Mouse (Mus musculus): ENCODE data around the gene Pitpnc1.

The Pitpnc1 gene

DNA sequence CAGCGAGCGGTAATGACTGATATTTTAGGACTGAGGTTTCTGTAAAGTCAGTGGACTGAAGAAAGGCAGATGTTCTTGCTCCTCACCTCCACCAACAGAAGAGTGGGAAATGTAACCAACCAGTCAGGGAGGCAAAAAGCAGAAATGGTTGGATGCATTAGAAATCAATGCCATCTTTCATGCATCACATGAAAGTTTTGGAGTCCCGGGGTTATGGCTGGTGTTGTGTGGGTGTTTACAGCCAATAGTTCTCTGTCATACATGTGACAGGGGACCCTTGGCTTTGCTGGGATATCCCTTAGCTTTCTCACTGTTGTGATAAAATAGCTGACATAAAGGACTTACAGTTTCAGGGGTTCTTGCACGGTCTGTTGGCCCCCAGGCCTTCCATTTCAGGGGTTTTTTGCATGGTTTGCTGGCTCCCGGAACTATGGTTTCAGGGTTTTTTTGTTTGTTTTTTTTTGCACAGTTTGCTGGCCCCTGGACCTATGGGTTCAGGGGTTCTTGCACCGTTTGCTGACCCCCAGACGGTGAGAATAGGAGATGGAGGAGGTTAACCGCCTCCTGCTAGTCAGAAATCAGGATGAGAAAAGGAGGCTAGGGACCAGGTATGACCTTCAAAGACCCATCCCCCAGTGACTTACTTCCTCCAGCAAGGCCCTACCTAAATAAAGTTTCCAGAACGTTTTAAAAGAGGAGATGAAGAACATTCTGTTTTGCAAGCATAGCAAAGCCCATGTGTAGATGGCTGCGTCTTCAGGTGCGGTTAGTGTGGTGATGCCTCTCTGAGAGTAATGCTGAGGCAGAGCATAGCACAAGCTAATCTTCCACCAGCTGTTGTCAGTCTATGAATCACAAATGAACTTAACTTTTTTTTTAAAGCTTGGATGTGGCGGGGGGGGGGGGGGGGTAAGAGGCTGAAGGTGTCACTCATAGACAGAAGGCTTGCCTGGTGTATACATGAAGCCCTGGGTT is 27.1 kb downstream of the Pitpnc1 start:
- no peak for DNase-seq (ENCODE audit: inconsistent ontology term)

DNA sequence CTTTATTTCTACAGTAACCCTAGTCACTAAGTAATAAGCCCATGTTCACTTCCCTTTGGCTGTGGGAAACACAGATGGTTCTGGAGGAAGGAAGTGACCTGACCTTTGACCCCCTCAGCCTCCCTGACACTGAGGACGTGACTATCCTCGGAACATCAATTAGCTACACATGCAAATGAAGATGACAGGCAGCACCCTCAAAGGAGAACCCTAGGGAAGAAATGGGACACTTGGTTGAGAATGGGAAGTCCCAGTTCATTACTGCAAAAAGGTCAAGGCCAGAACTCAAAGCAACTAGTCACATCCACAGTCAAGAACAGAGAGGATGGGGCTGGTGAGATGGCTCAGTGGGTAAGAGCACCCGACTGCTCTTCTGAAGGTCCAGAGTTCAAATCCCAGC is 29.4 kb downstream of the Pitpnc1 start:
- DNase-seq (ENCODE audit: inconsistent ontology term), result no peak

- DNase-seq (ENCODE audit: inconsistent ontology term), result no peak
Observed at GRCm38 (mm10) chr11:107438140-107438539, 32.4 kb downstream of the Pitpnc1 start.

- DNase-seq (ENCODE audit: inconsistent ontology term), result peak; percentile 53
Observed at GRCm38 (mm10) chr11:107437723-107438122, 32.8 kb downstream of the Pitpnc1 start.

DNA sequence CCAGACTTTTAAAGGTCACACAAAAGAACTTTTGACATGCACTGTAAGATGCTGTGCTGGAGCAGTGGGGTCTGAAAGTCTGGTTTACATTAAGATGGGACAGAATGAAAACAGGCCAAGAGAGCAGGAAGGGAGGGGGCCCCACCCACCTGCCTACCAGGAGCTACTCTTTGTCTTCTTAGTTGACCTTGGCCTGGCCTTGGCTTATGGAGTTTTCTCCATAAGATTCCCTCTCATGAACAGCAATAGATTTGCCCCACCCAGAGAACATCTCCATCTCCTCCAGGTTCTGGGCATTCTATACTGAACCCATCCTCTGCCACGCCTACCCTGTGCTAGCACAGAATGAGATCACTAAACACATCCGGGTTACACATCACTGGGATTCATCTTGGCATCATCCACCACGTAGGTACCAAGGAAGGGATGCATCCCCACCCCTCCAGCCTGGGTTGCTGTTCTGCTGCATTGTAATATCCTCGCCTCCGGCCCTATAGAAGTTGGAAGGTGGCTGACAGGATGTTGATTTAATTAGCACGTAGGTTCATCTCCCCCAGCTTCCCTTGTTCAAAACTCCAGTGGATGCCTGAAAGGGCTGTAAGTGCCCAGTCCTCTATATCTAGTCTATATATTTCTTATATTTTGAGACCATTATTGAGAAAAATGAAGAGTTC is 34.6 kb downstream of the Pitpnc1 start:
- no peak for DNase-seq (ENCODE audit: inconsistent ontology term)

GRCm38 (mm10) chr11:107431197-107431965 is 39.1 kb downstream of the Pitpnc1 start:
- no peak for DNase-seq (ENCODE audit: inconsistent ontology term)

- no peak for DNase-seq (ENCODE audit: inconsistent ontology term)
Observed at GRCm38 (mm10) chr11:107428011-107428410, 42.5 kb downstream of the Pitpnc1 start.

DNA sequence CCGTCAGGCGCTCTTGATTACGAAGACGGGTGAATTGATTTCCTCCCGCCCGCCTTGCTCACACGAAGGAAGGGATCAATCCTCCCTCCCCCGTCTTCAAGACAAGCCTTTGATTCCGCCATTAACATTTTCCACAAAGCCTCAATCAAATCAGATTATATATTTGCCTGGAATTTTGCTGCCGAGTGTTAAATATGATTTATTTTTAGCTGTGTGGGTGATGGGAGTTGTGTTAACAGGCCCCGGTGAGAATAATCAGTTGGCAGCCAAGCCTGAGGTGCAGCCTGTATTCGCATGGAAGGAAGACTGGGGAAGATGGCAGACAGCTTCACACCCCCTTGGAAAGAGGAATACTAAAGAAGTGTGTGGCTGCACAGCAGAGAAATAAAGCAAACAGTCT is 46.3 kb downstream of the Pitpnc1 start:
- no peak for DNase-seq (ENCODE audit: inconsistent ontology term)

GRCm38 (mm10) chr11:107422356-107422754 is 48.1 kb downstream of the Pitpnc1 start:
- DNase-seq (ENCODE audit: inconsistent ontology term), result peak; percentile 12

- DNase-seq (ENCODE audit: inconsistent ontology term), result no peak
Observed at GRCm38 (mm10) chr11:107421751-107422355, 48.6 kb downstream of the Pitpnc1 start.

GRCm38 (mm10) chr11:107419925-107420324 is 50.6 kb downstream of the Pitpnc1 start:
- peak; percentile 56 for DNase-seq (ENCODE audit: inconsistent ontology term)

GRCm38 (mm10) chr11:107417041-107417583 is 53.4 kb downstream of the Pitpnc1 start:
- DNase-seq (ENCODE audit: inconsistent ontology term), result peak; percentile 81

GRCm38 (mm10) chr11:107416561-107416926 is 54.0 kb downstream of the Pitpnc1 start:
- DNase-seq (ENCODE audit: inconsistent ontology term), result peak; percentile 83

- DNase-seq (ENCODE audit: inconsistent ontology term), result peak; percentile 8
Observed at GRCm38 (mm10) chr11:107415901-107416560, 54.5 kb downstream of the Pitpnc1 start.

- DNase-seq (ENCODE audit: inconsistent ontology term), result peak; percentile 15
Observed at GRCm38 (mm10) chr11:107414996-107415747, 55.3 kb downstream of the Pitpnc1 start.

GRCm38 (mm10) chr11:107413251-107413655 is 57.2 kb downstream of the Pitpnc1 start:
- peak; percentile 81 for DNase-seq (ENCODE audit: inconsistent ontology term)

DNA sequence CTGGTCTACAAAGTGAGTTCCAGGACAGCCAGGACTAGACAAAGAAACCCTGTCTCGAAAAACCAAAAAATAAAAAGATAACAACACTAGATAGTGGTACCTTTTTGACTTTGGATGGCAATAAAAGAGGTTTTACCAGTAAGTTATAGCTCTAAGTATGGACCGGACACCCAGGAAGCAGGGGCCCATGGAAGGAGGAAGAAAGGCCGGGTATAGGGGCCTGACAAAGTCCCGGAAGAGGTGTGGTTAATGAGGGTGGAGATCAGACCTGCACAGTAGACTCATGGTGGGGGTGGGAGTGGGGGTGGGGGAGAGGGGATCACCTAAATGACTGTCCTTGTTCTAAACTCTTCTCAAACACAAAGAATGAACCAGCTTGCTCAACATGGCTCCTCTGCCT is 58.4 kb downstream of the Pitpnc1 start:
- DNase-seq (ENCODE audit: inconsistent ontology term), result no peak

DNA sequence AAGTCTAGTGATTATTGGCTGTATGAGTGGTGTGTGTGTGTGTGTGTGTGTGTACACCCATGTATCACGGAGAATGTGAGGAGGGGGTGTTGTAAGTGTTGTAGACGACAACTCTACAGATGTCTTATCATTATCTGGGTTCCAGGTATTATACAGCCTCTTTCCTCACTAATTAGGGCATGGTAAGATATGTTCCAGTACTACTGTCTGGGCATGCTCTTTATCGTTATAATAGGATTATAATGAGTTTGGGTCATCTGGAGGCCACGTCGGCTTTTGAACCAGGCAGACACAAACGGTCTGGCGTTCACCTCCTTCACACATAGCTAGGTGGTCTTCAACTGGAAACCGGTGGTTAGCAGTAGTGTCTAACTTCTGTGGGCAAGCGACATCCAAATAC is 58.9 kb downstream of the Pitpnc1 start:
- DNase-seq (ENCODE audit: inconsistent ontology term), result no peak

- no peak for DNase-seq (ENCODE audit: inconsistent ontology term)
Observed at GRCm38 (mm10) chr11:107410804-107411203, 59.7 kb downstream of the Pitpnc1 start.

DNA sequence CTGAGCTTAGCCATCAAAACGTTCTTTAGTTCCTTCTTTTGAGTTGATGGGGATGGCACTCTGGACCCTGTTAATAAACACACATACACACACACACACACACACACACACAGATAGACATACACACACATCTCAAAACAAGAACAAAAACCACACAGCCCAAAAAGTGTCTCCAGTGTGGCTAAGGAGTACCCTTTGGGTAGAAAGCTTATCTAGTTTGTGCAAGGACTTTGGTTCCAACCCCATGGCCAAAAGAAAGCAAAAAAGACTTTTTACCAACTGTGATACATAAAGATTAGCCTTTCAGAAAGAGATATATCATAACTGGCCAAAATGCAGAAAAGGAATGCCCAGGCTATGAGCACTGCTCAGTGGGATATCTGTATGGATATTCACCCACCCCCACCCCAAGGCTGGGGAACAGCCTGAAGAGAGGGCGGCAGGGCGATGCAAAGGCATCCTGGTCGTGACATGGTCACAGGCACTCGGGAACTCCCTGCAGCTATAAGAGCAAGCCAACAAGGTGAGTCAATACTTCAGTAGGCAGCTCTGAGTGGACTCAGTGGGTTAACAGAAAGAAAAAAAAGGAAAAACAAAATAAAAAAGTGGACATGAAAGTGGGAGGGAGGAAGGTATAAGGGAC is 60.3 kb downstream of the Pitpnc1 start:
- DNase-seq (ENCODE audit: inconsistent ontology term), result no peak
